Mouse (Mus musculus): ENCODE data around the gene Nek7.

Gene Nek7

DNA sequence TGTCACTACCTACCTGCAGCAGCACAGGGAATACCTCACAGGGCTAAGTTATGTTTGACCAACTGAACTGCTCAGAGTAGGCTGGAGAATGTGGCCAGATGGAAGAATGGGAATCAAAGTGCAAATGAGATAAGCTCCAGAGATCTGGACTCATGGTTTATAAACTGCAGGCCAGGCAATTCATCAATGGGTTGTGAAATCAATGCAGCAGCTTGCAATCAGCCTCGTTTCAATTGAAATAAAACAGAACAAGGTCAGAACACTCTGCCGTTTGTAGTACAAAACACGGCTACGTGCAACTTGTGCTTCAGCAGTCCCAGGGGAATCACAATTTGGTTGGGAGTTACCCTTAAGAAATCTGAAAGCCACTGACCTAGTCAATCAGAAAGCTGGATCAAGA lies 109.4 kb downstream of the Nek7 start:
- DNase-seq (ENCODE audit: low read depth) = no peak

DNA sequence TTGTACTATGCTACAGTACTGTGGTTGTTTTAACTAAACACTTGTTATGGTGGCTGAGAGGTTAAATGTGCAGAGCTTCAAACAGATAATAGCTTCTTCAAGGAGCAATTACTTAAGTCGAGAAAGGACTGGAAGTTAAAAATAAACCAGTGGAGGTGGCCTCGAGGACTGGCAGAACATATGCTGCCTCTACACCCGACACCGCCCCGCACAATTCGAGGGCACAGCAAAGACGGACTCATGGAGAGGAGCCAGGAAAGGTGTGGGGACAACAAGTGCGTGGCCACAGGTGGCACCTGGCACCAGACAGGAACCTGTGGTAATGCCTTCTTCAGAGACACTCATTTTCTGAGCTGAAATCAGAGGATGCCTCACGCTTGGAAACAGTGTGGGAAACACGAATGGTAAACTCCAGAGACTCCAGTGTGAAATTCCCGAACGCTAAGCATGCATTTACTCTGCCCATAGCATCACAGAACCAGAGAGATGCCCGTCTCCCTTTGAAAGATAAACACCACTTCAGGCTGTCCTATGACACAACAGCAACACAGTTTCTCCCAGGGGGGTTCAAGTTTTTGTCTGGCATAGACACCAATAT lies 112.4 kb downstream of the Nek7 start:
- DNase-seq (ENCODE audit: low read depth) = no peak

DNA sequence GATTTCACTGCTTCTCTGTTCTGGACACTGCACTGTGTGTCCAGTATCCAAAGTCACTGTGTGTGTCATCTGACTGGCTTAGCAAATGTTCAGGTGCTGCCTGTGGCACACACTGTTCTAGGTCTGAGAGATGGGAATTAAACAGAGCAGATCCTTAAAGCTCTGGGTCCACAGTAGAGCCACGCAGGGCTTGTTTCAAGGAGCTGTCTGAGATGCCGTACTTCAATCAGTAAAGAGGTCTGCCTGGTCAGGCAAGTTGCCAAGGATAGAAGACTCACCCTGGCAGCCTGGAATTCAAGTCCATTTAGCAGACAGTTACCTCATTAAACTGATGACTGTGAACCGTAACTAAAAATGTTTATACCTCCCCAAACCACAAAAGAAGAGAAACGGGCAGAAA lies 112.9 kb downstream of the Nek7 start:
- no peak for DNase-seq (ENCODE audit: low read depth)

DNA sequence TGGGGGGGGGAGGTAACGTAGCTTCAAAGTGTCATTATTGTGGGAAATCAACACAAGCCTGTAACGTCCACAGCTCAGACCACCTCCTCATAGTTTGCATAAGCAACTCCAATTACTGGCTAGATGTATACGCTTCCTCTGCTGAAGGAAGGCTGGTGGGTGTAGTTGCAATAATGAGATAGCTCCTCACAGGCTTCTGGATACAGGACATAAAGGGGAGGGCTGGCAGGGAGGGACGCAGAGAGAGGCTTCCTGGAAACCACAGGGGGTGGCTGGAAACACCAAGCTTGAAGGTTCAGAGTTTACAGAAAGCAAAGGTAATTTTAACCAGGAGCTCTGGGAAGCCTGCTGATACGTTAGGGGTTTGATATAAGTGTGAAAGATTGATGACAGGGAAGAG lies 115.7 kb downstream of the Nek7 start:
- DNase-seq (ENCODE audit: low read depth) = no peak

DNA sequence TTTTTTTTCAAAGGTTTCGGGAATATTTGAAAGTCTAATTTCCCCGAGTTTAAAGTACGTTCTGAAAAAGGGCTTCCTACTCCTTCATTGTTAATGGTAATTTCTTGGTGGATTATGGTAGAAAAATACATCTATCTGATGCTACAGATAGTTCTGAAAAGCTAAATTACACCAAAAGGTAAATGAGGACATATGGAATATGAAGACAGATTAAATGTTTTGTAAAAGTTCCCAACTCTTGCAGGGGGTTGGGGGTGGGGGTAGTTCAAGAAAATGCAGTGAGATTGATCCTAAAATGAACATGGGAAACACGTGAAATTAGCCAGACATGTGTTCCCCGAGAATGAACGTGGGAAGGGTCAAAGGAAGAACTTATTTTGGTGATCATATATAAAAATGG lies 119.2 kb downstream of the Nek7 start:
- no peak for DNase-seq (ENCODE audit: low read depth)

DNA sequence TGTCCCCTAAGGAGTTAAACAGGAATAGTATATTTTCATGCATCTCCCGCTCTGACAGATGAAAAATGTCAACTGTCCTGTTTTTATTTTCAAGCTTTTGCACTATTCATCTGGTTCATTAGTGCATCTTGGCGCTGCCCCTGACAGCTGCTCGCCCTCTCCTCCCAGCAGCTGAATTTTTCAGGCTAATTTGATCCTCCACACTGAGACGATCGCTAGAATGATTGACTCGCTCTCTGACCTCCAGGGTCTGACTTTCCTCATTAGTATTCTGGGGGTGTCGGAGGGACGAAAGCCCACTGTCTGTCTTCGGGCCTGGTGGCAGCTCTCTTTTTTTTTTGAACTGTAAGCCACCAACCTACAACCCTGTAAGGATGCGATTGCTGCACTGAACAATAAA lies 119.8 kb downstream of the Nek7 start:
- DNase-seq (ENCODE audit: low read depth) = no peak

DNA sequence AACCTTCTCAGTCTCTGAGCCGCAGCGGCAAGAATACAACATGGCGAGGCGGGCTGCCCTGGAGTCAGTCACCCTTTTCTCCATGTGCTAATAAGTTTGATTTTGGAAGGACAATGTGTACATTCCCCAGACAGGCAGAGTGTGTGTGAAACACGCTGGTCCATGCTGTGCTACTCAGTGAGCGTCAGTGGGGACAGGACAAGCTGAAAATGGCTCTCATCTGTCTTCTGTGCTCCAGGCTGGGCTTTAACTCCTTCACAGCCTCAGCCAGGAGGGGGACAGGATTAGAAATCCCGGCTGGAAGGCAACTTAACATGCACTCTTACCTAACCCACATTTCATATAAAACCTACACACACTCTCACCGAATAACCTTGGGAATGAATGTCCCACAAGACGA lies 120.5 kb downstream of the Nek7 start:
- no peak for DNase-seq (ENCODE audit: low read depth)

DNA sequence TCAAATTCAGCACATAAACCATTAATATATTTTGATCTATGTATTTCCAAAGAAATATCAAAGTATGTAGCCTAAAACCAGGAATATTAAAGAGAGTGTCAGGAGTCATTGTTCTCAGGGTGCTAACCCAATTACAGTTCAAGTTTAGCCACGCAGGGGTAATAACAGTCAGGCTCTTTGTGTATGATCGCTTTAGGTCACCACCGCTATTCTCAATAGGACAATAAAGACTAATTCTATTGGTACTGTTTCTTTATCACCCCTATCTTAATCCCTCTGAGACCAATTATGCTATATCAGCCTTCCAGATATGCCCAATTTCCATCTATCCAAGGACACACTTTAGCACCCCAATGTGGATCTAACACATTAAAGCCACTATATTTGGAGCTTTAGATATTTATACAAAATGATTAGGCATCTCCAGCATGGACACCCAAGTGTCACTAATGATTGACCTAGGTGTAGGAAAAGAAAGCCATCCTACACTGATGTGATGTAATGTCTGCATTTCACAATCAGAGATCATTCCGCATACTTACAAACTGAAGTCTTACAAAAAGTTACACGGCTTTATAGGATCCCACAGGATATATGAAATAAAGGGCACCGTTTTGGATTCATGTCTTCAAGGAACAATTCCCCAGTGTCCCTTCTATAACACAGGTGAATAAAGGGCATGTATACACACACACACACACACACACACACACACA lies 128.4 kb downstream of the Nek7 start:
- no peak for DNase-seq (ENCODE audit: low read depth)

DNA sequence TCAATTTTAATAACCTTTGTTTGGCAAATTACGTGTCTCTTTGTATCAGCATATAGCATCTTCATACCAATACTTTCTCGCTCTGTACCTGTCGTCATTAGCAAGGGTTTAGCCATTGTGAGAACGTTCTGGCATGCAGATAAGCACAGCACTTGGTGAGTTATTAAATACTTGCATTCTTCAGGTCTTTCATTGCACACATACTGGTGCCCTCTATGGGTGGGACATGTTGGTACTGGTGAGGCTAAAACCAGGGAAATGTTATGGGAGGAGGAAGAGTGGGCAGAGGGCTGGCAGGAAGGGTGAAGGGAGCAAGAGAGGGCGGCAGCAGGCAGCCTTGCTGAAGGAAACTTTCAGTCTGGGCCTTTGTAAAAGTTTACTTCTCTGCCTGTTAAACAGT lies 132.4 kb downstream of the Nek7 start:
- peak; percentile 21 for DNase-seq (ENCODE audit: low read depth)

DNA sequence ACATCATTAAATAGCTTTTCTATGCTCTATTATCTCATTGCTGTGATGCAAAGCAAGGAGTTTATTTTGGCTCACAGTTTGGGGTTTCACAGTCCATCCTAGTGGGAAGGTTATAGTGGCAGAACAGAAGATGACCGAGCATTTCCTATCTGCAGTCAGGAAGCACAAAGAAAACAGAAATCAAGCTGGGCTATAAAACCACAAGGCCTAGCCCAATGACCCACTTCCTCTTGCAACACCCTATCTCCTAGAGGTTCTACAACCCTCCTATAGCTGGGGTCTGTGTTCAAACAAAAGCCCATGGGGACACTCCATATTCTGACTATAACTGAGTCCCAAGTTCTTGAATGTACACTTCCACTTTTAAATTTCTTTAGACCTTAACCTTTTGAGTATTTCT lies 139.2 kb downstream of the Nek7 start:
- no peak for DNase-seq (ENCODE audit: low read depth)

DNA sequence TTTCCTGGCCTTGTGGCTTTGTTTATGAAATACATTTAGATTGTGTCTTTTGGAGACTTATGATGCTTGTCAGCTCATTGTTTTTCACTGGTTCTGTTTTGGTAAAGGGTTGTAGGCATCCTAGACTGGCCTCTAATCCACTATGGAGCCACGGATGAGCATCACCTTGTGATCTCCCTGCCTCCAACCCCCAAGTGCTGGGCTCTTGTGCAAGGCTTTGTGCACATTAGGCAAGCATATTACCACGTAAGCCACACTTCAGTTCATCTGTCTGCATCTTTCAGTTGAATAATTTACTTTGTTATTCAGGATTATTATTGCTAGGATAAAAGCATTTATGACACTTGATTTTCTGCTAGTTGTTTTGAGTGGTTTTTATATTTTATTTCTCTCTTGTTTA lies 154.6 kb downstream of the Nek7 start:
- DNase-seq (ENCODE audit: low read depth) = no peak

DNA sequence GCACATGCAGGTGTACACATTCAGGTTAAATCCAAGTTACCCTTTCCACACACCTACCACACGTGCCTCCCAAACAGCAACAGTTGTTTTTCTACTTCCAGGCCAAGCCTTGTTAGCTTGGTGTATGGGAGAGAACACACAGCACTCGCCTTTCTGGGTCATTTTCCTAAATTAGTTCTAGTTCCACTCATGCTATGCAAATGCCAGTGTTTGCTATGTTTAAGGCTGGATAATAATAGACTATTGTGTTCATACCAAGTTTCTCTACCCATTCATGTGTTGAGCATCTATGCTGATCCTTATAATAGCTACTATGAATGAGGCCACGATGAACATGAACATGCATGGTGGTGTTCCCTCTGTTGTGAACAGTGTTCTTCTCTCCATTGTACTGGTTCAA lies 158.5 kb downstream of the Nek7 start:
- DNase-seq (ENCODE audit: low read depth) = no peak

DNA sequence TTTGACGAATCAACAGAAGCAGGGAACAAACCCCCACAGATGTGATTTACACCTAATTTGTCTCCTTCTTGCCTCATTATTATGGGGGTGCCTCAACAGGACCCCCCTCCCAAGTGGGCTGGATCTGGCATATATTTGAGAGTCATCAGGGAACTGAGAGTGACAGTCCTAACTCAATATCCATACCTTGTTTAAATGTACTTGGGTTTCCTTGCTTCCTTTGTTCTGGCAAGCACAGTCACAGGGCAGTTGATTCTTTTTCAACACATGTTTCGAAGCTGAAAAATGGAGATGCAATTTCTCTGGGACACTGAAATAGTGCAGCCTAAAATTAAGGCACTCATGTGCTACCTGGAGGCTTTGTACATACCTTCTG lies 170.5 kb downstream of the Nek7 start:
- DNase-seq (ENCODE audit: low read depth) = no peak

DNA sequence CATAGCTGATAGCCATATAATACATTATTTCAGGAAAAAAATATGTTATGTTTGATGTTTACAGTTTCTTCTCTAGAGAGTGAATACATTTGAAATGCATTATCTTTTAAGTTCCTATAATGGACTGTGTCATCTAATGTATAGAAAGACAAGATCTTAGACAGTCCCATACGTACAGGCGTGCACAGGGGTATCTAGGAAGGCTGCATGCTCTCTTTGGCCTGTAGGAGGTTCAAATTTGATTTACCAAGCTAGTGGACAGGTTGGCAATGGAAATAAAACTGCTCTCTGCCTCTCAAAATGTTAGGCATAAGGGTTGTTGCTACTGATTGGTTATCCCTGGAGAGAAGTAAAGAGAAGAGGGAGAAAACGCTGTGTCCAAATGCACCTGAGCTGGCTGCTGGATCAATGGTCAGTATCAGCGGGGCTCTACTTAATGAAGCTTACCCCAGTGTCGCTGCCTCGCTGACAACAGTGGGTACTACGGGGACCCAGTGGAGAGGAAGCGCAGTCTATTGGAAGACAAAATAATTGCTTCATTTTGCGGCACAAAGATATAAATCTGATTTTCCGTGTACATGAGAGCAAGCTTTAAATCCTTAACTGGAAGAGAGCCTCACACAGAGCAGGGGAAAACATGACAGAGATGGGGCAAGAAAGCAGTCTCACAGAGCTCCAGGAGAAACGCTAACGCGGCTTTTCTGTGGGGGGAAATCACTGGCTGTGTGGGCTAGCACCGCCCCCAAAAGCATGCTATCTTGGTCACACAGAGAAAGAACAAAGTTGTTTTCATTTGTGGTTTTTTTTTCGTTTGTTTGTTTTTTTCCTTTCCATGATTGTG lies 171.1 kb downstream of the Nek7 start:
- peak; percentile 33 for DNase-seq (ENCODE audit: low read depth)

DNA sequence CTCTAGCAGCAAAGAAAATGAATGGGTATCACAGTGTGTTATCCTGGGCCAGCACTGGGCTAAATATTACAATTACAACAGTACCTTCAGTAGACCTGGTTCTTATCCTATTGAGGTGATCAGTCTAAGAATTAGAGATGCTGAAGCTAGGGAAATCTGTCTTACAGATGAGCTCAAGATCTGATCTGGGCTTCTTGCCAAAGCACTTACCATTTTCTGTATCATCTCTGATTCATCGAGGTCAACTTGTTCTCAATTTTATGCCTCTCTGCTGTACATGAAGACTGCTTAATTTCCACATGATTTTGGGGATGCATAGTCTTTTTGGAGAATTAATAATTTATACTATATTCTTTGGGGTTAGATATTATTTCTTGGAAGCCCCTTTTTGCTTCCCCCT lies 173.1 kb downstream of the Nek7 start:
- no peak for DNase-seq (ENCODE audit: low read depth)

All from induced T-regulatory cell, adult 2 months (primary cell).